Mouse (Mus musculus): ENCODE measurements around the gene BC067074.

- TF ChIP-seq CTCF (IDR thresholded peaks at IDR 0.05; ENCODE audit: low read depth) (no peak), EP300 (optimal IDR thresholded peaks at IDR 0.05) (no peak)
Observed at GRCm38 (mm10) chr13:113416986-113417385, 124.0 kb downstream of the BC067074 start.
